Comparison of ENCODE assay signal across 9 mouse cellular contexts in the genomic region with DNA sequence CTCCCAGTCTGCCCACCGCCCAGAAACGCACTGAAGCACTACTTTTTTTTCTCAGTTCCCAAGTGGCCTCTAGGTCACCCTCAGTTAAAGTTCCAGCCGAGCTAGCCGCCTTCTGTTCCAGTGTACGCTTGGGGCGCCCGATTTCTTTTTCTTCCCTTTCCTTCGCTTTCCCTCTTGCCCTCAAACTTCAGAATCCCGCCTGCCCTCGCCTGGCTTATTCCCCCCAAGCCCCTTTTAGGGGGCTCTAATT. TPM values are rescaled to one million over a fixed set of nuclear protein-coding genes. Genes with fewer than 3 reads are reported as not detected.
DNase-seq lines count a peak whose midpoint lies in the region; ATAC-seq and TF ChIP-seq lines count a peak whose summit lies in the region.
"Had no signal": no experiment of that assay in that cellular context is flagged by ENCODE, and none has a peak within 500 bp of the region (broad histone marks: within the 10 kb centered on the region; RNA-seq: fewer than 3 reads in every experiment).

No protein-coding gene starts in this region.

- ATAC-seq in intestine, postnatal 0 days, result no peak
- ATAC-seq in liver, embryonic 13.5 days (ENCODE audit: low read depth), result no peak
- no peak for ATAC-seq in CD4-positive, CD25-positive, alpha-beta regulatory T cell, adult 4 months
- ATAC-seq: midbrain, embryonic 16.5 days had no signal

- H3K9me3 ChIP-seq in ES-Bruce4 (replicated peaks; ENCODE audit: control insufficient read depth, insufficient read depth, low read length, poor library complexity, severe bottlenecking), result no peaks in the 10 kb centered on the region
- H3K9me3 ChIP-seq in intestine, postnatal 0 days (ENCODE audit: control insufficient read depth), result no peaks in the 10 kb centered on the region
- H3K9me3 ChIP-seq in liver, embryonic 13.5 days (replicated peaks), result no peaks in the 10 kb centered on the region

- DNase-seq in adrenal gland, postnatal 10 days, result peak; percentile 47
- no peak for DNase-seq in adrenal gland, postnatal 36 days
- DNase-seq in liver, embryonic 13.5 days, result no peak
- no peak for DNase-seq in right cerebral cortex, postnatal 10 days (ENCODE audit: low spot score in 2 of 2)
- DNase-seq in spleen, postnatal 36 days (ENCODE audit: low spot score in 2 of 2), result no peak

- no peaks in the 10 kb centered on the region for H3K36me3 ChIP-seq in ES-Bruce4 (ENCODE audit: control insufficient read depth, insufficient read depth, low read length, poor library complexity, severe bottlenecking)
- no peaks in the 10 kb centered on the region for H3K36me3 ChIP-seq in intestine, postnatal 0 days (ENCODE audit: control insufficient read depth, insufficient read depth)
- H3K36me3 ChIP-seq in liver, embryonic 13.5 days, result no peaks in the 10 kb centered on the region

- H3K4me3 ChIP-seq in ES-Bruce4 (ENCODE audit: low read depth, low read length), result peak overlapping the region; percentile 72
- peak overlapping the region; percentile 71 for H3K4me3 ChIP-seq in intestine, postnatal 0 days (ENCODE audit: low read depth, low read length)
- peak overlapping the region; percentile 53 for H3K4me3 ChIP-seq in liver, embryonic 13.5 days (replicated peaks)

- no peaks in the 10 kb centered on the region for H3K4me1 ChIP-seq in ES-Bruce4 (ENCODE audit: control insufficient read depth, insufficient read depth, low read length)
- no peaks in the 10 kb centered on the region for H3K4me1 ChIP-seq in intestine, postnatal 0 days (replicated peaks; ENCODE audit: control insufficient read depth, insufficient read depth, low read length)
- peaks cover 8% of the 10 kb centered on the region; the same call in 1 of the 2 replicates for H3K4me1 ChIP-seq in liver, embryonic 13.5 days (replicated peaks)

- H3K9ac ChIP-seq in ES-Bruce4 (ENCODE audit: low read depth, poor library complexity, severe bottlenecking), result peak overlapping the region; percentile 43
- H3K9ac ChIP-seq in intestine, postnatal 0 days (ENCODE audit: low read depth, low read length), result peak overlapping the region; percentile 77
- peak overlapping the region; percentile 59; the same call in 1 of the 2 replicates for H3K9ac ChIP-seq in liver, embryonic 13.5 days

- no peak overlapping the region for H3K27ac ChIP-seq in ES-Bruce4 (ENCODE audit: insufficient read depth, low read length)
- H3K27ac ChIP-seq in intestine, postnatal 0 days (ENCODE audit: low read depth, low read length), result peak overlapping the region; percentile 57
- H3K27ac ChIP-seq in liver, embryonic 13.5 days, result no peak overlapping the region

- TF ChIP-seq POLR2A in ES-Bruce4 (IDR thresholded peaks at IDR 0.05; ENCODE audit: insufficient read depth, low read length), result no peak

- TF ChIP-seq EP300 in ES-Bruce4 (IDR thresholded peaks at IDR 0.05; ENCODE audit: insufficient read depth, low read depth, low read length), result no peak

- TF ChIP-seq CTCF in ES-Bruce4 (IDR thresholded peaks at IDR 0.05; ENCODE audit: low read depth, low read length), result no peak
- TF ChIP-seq CTCF in intestine, postnatal 0 days (IDR thresholded peaks at IDR 0.05; ENCODE audit: low read depth), result no peak

- peaks cover 32% of the 10 kb centered on the region for H3K27me3 ChIP-seq in ES-Bruce4 (ENCODE audit: control insufficient read depth, insufficient read depth, low read length, poor library complexity, severe bottlenecking)
- peaks cover 41% of the 10 kb centered on the region for H3K27me3 ChIP-seq in intestine, postnatal 0 days (replicated peaks; ENCODE audit: control insufficient read depth, insufficient read depth, low read length)
- H3K27me3 ChIP-seq in liver, embryonic 13.5 days, result peaks cover 100% of the 10 kb centered on the region

- peak overlapping the region; percentile 96 for H3K4me2 ChIP-seq in intestine, postnatal 0 days (replicated peaks; ENCODE audit: low read depth)
- peak overlapping the region; percentile 63 for H3K4me2 ChIP-seq in liver, embryonic 13.5 days

- WGBS in intestine, postnatal 0 days, result 13% methylated on average over 10 of the region's 10 CpGs
- under 1% methylated on average over 10 of the region's 10 CpGs for WGBS in liver, embryonic 13.5 days (ENCODE audit: insufficient replicate concordance)

RNA-seq across cellular contexts. Expression of a gene that starts 1.3 kb away (rescaled TPM):
- 10 to 100 TPM; 28.0 to 28.2 TPM for total RNA-seq in adrenal gland, postnatal 10 days (2021)
- 10 to 100 TPM; 14.7 to 27.8 TPM for total RNA-seq in adrenal gland, postnatal 36 days (2021)
- not detected in 2 replicates for polyA plus RNA-seq in ES-Bruce4 (2011; ENCODE audit: insufficient read depth, insufficient read length, low read depth, missing spikeins)
- 14.8 and 15.3 TPM in 2 replicates for polyA plus RNA-seq in intestine, postnatal 0 days (2015; fragmentation: Nextera tagmentation; extraction: Ambion mirVana)
- 0.83 and 1.2 TPM in 2 replicates for polyA plus RNA-seq in liver, embryonic 13.5 days (2015; fragmentation: Nextera tagmentation; extraction: Ambion mirVana)
- polyA plus RNA-seq in CD4-positive, CD25-positive, alpha-beta regulatory T cell, adult 4 months (2017; shearing (Covaris generic)), result not detected
- polyA plus RNA-seq: midbrain, embryonic 16.5 days had no signal

RNA-seq across cellular contexts. Expression of a gene that starts 5.5 kb away (rescaled TPM):
- total RNA-seq in adrenal gland, postnatal 10 days (2021), result 1 to 10 TPM; 4.8 to 8.6 TPM
- total RNA-seq in adrenal gland, postnatal 36 days (2021), result 1 to 10 TPM; 2.5 to 4.6 TPM
- not detected in 2 replicates for polyA plus RNA-seq in ES-Bruce4 (2011; ENCODE audit: insufficient read depth, insufficient read length, low read depth, missing spikeins)
- 0.76 and 0.81 TPM in 2 replicates for polyA plus RNA-seq in intestine, postnatal 0 days (2015; fragmentation: Nextera tagmentation; extraction: Ambion mirVana)
- polyA plus RNA-seq in liver, embryonic 13.5 days (2015; fragmentation: Nextera tagmentation; extraction: Ambion mirVana), result not detected in 2 replicates
- polyA plus RNA-seq in CD4-positive, CD25-positive, alpha-beta regulatory T cell, adult 4 months (2017; shearing (Covaris generic)), result not detected
- polyA plus RNA-seq: midbrain, embryonic 16.5 days had no signal

RNA-seq across cellular contexts. Expression of a gene that starts 10.1 kb away (rescaled TPM):
- total RNA-seq in adrenal gland, postnatal 10 days (2021), result 10 to 100 TPM in 1 of 2 experiments, 1 to 10 TPM in 1; 5.9 to 13.5 TPM
- 1 to 10 TPM; 3.7 TPM for total RNA-seq in adrenal gland, postnatal 36 days (2021)
- polyA plus RNA-seq in ES-Bruce4 (2011; ENCODE audit: insufficient read depth, insufficient read length, low read depth, missing spikeins), result 0.25 TPM in 1 of 2 replicates, not detected in the other
- polyA plus RNA-seq in intestine, postnatal 0 days (2015; fragmentation: Nextera tagmentation; extraction: Ambion mirVana), result 3.4 and 3.6 TPM in 2 replicates
- 0.24 and 0.43 TPM in 2 replicates for polyA plus RNA-seq in liver, embryonic 13.5 days (2015; fragmentation: Nextera tagmentation; extraction: Ambion mirVana)
- polyA plus RNA-seq in CD4-positive, CD25-positive, alpha-beta regulatory T cell, adult 4 months (2017; shearing (Covaris generic)), result under 1 TPM in 1 of 2 experiments, not detected in 1; 0.15 TPM
- polyA plus RNA-seq: midbrain, embryonic 16.5 days had no signal

RNA-seq across cellular contexts. Expression of a gene that starts 10.1 kb away (rescaled TPM):
- 1 to 10 TPM in 1 of 2 experiments, under 1 TPM in 1; 0.91 to 1.5 TPM for total RNA-seq in adrenal gland, postnatal 10 days (2021)
- 1 to 10 TPM; 1.5 to 2.8 TPM for total RNA-seq in adrenal gland, postnatal 36 days (2021)
- polyA plus RNA-seq in ES-Bruce4 (2011; ENCODE audit: insufficient read depth, insufficient read length, low read depth, missing spikeins), result not detected in 2 replicates
- polyA plus RNA-seq in intestine, postnatal 0 days (2015; fragmentation: Nextera tagmentation; extraction: Ambion mirVana), result not detected in 2 replicates
- polyA plus RNA-seq in liver, embryonic 13.5 days (2015; fragmentation: Nextera tagmentation; extraction: Ambion mirVana), result not detected in 2 replicates
- polyA plus RNA-seq in CD4-positive, CD25-positive, alpha-beta regulatory T cell, adult 4 months (2017; shearing (Covaris generic)), result not detected
- polyA plus RNA-seq: midbrain, embryonic 16.5 days had no signal

RNA-seq across cellular contexts. Expression of a gene that starts 11.5 kb away (rescaled TPM):
- 10 to 100 TPM in 1 of 2 experiments, 1 to 10 TPM in 1; 8.0 to 11.4 TPM for total RNA-seq in adrenal gland, postnatal 10 days (2021)
- 1 to 10 TPM; 2.6 to 3.1 TPM for total RNA-seq in adrenal gland, postnatal 36 days (2021)
- polyA plus RNA-seq in ES-Bruce4 (2011; ENCODE audit: insufficient read depth, insufficient read length, low read depth, missing spikeins), result not detected in 2 replicates
- 3.6 and 4.5 TPM in 2 replicates for polyA plus RNA-seq in intestine, postnatal 0 days (2015; fragmentation: Nextera tagmentation; extraction: Ambion mirVana)
- 0.17 and 0.30 TPM in 2 replicates for polyA plus RNA-seq in liver, embryonic 13.5 days (2015; fragmentation: Nextera tagmentation; extraction: Ambion mirVana)
- not detected for polyA plus RNA-seq in CD4-positive, CD25-positive, alpha-beta regulatory T cell, adult 4 months (2017; shearing (Covaris generic))
- polyA plus RNA-seq: midbrain, embryonic 16.5 days had no signal
